8 mouse cellular contexts compared by ENCODE assay signal in genomic region chr8:126614062-126614739, GRCm38 (mm10). TPM values are rescaled to one million over a fixed set of nuclear protein-coding genes. Genes with fewer than 3 reads are reported as not detected.
DNase-seq lines count a peak whose midpoint lies in the region; ATAC-seq and TF ChIP-seq lines count a peak whose summit lies in the region.

No protein-coding gene starts in this region.

- no peak for TF ChIP-seq POLR2A in embryonic fibroblast, embryonic 13.5 days (IDR thresholded peaks at IDR 0.05; ENCODE audit: low read depth, low read length)

- peak overlapping the region; percentile 94 for H3K27ac ChIP-seq in embryonic fibroblast, embryonic 13.5 days (ENCODE audit: insufficient read depth, low read length)
- peak overlapping the region; percentile 79 for H3K27ac ChIP-seq in intestine, embryonic 15.5 days
- peak overlapping the region; percentile 82 for H3K27ac ChIP-seq in liver, embryonic 16.5 days (ENCODE audit: low read length)

- H3K4me2 ChIP-seq in intestine, embryonic 15.5 days (replicated peaks), result no peak overlapping the region
- H3K4me2 ChIP-seq in liver, embryonic 16.5 days (ENCODE audit: low read depth, low read length), result no peak overlapping the region

- ATAC-seq in intestine, embryonic 15.5 days, result peak; percentile 70
- ATAC-seq in liver, embryonic 16.5 days (ENCODE audit: low read depth), result peak; percentile 80

- H3K36me3 ChIP-seq in intestine, embryonic 15.5 days, result no peaks in the 10 kb centered on the region
- H3K36me3 ChIP-seq in liver, embryonic 16.5 days (ENCODE audit: control insufficient read depth, insufficient read depth), result no peaks in the 10 kb centered on the region

- no peaks in the 10 kb centered on the region for H3K9me3 ChIP-seq in intestine, embryonic 15.5 days
- no peaks in the 10 kb centered on the region for H3K9me3 ChIP-seq in liver, embryonic 16.5 days (replicated peaks; ENCODE audit: control insufficient read depth, low read length)

- no peaks in the 10 kb centered on the region for H3K27me3 ChIP-seq in intestine, embryonic 15.5 days (replicated peaks)
- no peaks in the 10 kb centered on the region for H3K27me3 ChIP-seq in liver, embryonic 16.5 days (ENCODE audit: control insufficient read depth, insufficient read depth, low read depth, low read length)

- H3K4me1 ChIP-seq in embryonic fibroblast, embryonic 13.5 days (ENCODE audit: control insufficient read depth, insufficient read depth, low read length), result peaks cover 30% of the 10 kb centered on the region
- H3K4me1 ChIP-seq in intestine, embryonic 15.5 days (replicated peaks), result peaks cover 40% of the 10 kb centered on the region
- peaks cover 30% of the 10 kb centered on the region for H3K4me1 ChIP-seq in liver, embryonic 16.5 days (ENCODE audit: control insufficient read depth, low read depth, low read length)

- no peak overlapping the region for H3K4me3 ChIP-seq in embryonic fibroblast, embryonic 13.5 days (ENCODE audit: insufficient read depth, low read length)
- no peak overlapping the region for H3K4me3 ChIP-seq in intestine, embryonic 15.5 days (replicated peaks)
- no peak overlapping the region for H3K4me3 ChIP-seq in liver, embryonic 16.5 days (ENCODE audit: low read depth, low read length)

- WGBS in intestine, embryonic 15.5 days, result 66% methylated on average over 8 of the region's 8 CpGs
- 43% methylated on average over 8 of the region's 8 CpGs for WGBS in liver, embryonic 16.5 days (ENCODE audit: insufficient replicate concordance)

- TF ChIP-seq CTCF in embryonic fibroblast, embryonic 13.5 days (IDR thresholded peaks at IDR 0.05; ENCODE audit: borderline replicate concordance, insufficient read depth, low read length), result no peak

- no peak overlapping the region for H3K9ac ChIP-seq in intestine, embryonic 15.5 days
- peak overlapping the region; percentile 7; the same call in 1 of the 2 replicates for H3K9ac ChIP-seq in liver, embryonic 16.5 days (ENCODE audit: low read depth, low read length)

- peak; percentile 32 for DNase-seq in T-cell, adult 2 months (ENCODE audit: low spot score)
- peak; percentile 59 for DNase-seq in thymus, postnatal 25 days
- DNase-seq in frontal cortex, postnatal 14 days (ENCODE audit: low spot score in 2 of 2), result no peak
- DNase-seq in frontal cortex, adult 2 months (ENCODE audit: extremely low spot score in 1 of 2, low spot score in 1 of 2), result no peak
- no peak for DNase-seq in layer of hippocampus, postnatal 36 days

RNA-seq across cellular contexts. Expression of gene Irf2bp2, which starts 20.4 kb away (rescaled TPM):
- polyA plus RNA-seq in embryonic fibroblast, embryonic 13.5 days (2011; ENCODE audit: insufficient read length, low read depth, missing spikeins), result 58.6 and 74.8 TPM in 2 replicates
- polyA plus RNA-seq in intestine, embryonic 15.5 days (2015; fragmentation: Nextera tagmentation; extraction: Ambion mirVana), result 14.1 and 16.1 TPM in 2 replicates
- 3.3 TPM in 2 replicates for polyA plus RNA-seq in liver, embryonic 16.5 days (2015; fragmentation: Nextera tagmentation; extraction: Ambion mirVana)
- 36.5 and 40.8 TPM in 2 replicates for polyA plus RNA-seq in frontal cortex, adult 2 months (2012; rRNA removed)
- total RNA-seq in layer of hippocampus, postnatal 36 days (2021), result 10 to 100 TPM; 61.4 to 61.6 TPM

Comparison
In these comparisons a context has a peak if more than half of its experiments do, and no peak if none do; other contexts are left out.
1. DNase-seq: peak in T-cell, adult 2 months (single experiment) and thymus, postnatal 25 days (single experiment); none in frontal cortex, postnatal 14 days (0 of 2), frontal cortex, adult 2 months (0 of 2) and layer of hippocampus, postnatal 36 days (0 of 2).
2. Peak in every context shown above with its lines, with median percentiles within 50 percentile points of each other: H3K27ac ChIP-seq.